Mouse (Mus musculus) G1E (cell line): ENCODE results near the gene Abcg8. TPM values are rescaled to one million over a fixed set of nuclear protein-coding genes. Genes with fewer than 3 reads are reported as not detected.

Experiments used
- ATAC-seq: 2 replicates; pipeline ENCODE4 v1.8.0; 2016; ENCODE audit warnings: mild to moderate bottlenecking; ENCODE audit not compliant: insufficient number of reproducible peaks, poor library complexity, low FRiP score, severe bottlenecking; ENCODE audit errors: extremely low read depth
- DNase-seq: peaks from one replicate; pipeline ENCODE4 v3.0.0; 2012; ENCODE audit warnings: low spot score
- H3K27me3 ChIP-seq: 2 replicates; pipeline ENCODE4 v1.6.1; 2012; ENCODE audit warnings: mild to moderate bottlenecking, low read length, inconsistent platforms; ENCODE audit not compliant: insufficient read depth
- H3K36me3 ChIP-seq: replicated peaks from 2 replicates; pipeline ENCODE3; 2012; ENCODE audit warnings: mild to moderate bottlenecking, inconsistent platforms
- H3K4me1 ChIP-seq: 2 replicates; pipeline ENCODE4 v1.6.1; 2012; ENCODE audit warnings: low read depth, low read length, inconsistent platforms, mixed read lengths; ENCODE audit not compliant: insufficient read depth
- H3K4me3 ChIP-seq: 2 replicates; pipeline ENCODE4 v1.5.1; 2012; ENCODE audit warnings: low read depth, mild to moderate bottlenecking, inconsistent platforms, low read length, moderate library complexity, mixed read lengths
- H3K9me3 ChIP-seq: replicated peaks from 2 replicates; pipeline ENCODE4 v1.6.1; 2012; ENCODE audit warnings: inconsistent platforms
- CTCF ChIP-seq: IDR thresholded peaks from 2 replicates; pipeline ENCODE4 v1.5.1; 2012; ENCODE audit warnings: low read depth, low read length, inconsistent platforms, mixed read lengths
- GATA1 ChIP-seq: IDR thresholded peaks from 2 replicates; pipeline ENCODE4 v1.6.1; 2012; ENCODE audit warnings: borderline replicate concordance, low read length, inconsistent platforms, mixed read lengths
- GATA2 ChIP-seq: IDR thresholded peaks from 2 replicates; pipeline ENCODE4 v1.6.1; 2012; ENCODE audit warnings: low read depth, low read length, inconsistent platforms, borderline replicate concordance
- POLR2AphosphoS5 ChIP-seq: IDR thresholded peaks from 2 replicates; pipeline ENCODE4 v1.6.1; 2012; ENCODE audit warnings: low read depth, low read length, inconsistent platforms; ENCODE audit not compliant: insufficient replicate concordance
- TAL1 ChIP-seq: conservative IDR thresholded peaks from 2 replicates; pipeline ENCODE4 v1.6.1; 2012; ENCODE audit warnings: low read depth, low read length, inconsistent platforms, mixed read lengths
- polyA plus RNA-seq: library from polyadenylated mRNA; stranded (reverse); fragments of >175 nt; gene quantifications from 2 replicates; pipeline ENCODE4 v1.2.3, GENCODE M21; 2012
- total RNA-seq, 2 experiments: library from RNA; stranded (forward) in 1 of 2; stranded (reverse) in 1 of 2; fragments of 200-1000 nt in 1 of 2; fragments of >200 nt in 1 of 2; fragmentation: Nextera tagmentation in 1 of 2; gene quantifications; 2 replicates each; pipeline ENCODE4 v1.2.3; 2014 to 2017

The Abcg8 gene
- total and polyA plus RNA-seq, 3 experiments = 0.05 TPM; not detected in 2

GRCm38 (mm10) chr17:84729140-84729539, 53.0 kb downstream of the Abcg8 start:
- Histone ChIP-seq H3K36me3 (peaks cover 85% of the 10 kb centered on the region), H3K9me3 (no peaks in the 10 kb centered on the region), H3K4me3 (no peak overlapping the region), H3K4me1 (peaks cover 31% of the 10 kb centered on the region), H3K27me3 (no peaks in the 10 kb centered on the region)
- no peak for ATAC-seq
- TF ChIP-seq GATA2 (no peak), GATA1 (no peak), TAL1 (no peak), CTCF (no peak), POLR2AphosphoS5 (no peak)
- DNase-seq = no peak

GRCm38 (mm10) chr17:84731361-84731760, 55.3 kb downstream of the Abcg8 start:
- no peak for TF ChIP-seq POLR2AphosphoS5
- no peak for DNase-seq
- H3K36me3 ChIP-seq = peaks cover 84% of the 10 kb centered on the region
- no peak overlapping the region for H3K4me3 ChIP-seq
- H3K9me3 ChIP-seq = no peaks in the 10 kb centered on the region
- peaks cover 31% of the 10 kb centered on the region for H3K4me1 ChIP-seq
- ATAC-seq = no peak
- H3K27me3 ChIP-seq = no peaks in the 10 kb centered on the region

GRCm38 (mm10) chr17:84732612-84733011, 56.5 kb downstream of the Abcg8 start:
- DNase-seq (peak; percentile 15), ATAC-seq (no peak)
- Histone ChIP-seq H3K4me3 (no peak overlapping the region), H3K9me3 (no peaks in the 10 kb centered on the region), H3K4me1 (peaks cover 31% of the 10 kb centered on the region), H3K27me3 (no peaks in the 10 kb centered on the region), H3K36me3 (peaks cover 79% of the 10 kb centered on the region)
- TF ChIP-seq CTCF (no peak), POLR2AphosphoS5 (no peak), TAL1 (no peak), GATA2 (no peak), GATA1 (no peak)

- Histone ChIP-seq H3K36me3 (peaks cover 72% of the 10 kb centered on the region), H3K9me3 (no peaks in the 10 kb centered on the region), H3K4me1 (0 out of 2 replicates have a peak, but pooled peaks cover 4% of the 10 kb centered on the region), H3K4me3 (no peak overlapping the region), H3K27me3 (no peaks in the 10 kb centered on the region)
- DNase-seq (no peak), ATAC-seq (no peak)
- TF ChIP-seq CTCF (no peak), POLR2AphosphoS5 (no peak), GATA1 (no peak), TAL1 (no peak), GATA2 (no peak)
Measured at GRCm38 (mm10) chr17:84736719-84737118, 60.6 kb downstream of the Abcg8 start.

DNA sequence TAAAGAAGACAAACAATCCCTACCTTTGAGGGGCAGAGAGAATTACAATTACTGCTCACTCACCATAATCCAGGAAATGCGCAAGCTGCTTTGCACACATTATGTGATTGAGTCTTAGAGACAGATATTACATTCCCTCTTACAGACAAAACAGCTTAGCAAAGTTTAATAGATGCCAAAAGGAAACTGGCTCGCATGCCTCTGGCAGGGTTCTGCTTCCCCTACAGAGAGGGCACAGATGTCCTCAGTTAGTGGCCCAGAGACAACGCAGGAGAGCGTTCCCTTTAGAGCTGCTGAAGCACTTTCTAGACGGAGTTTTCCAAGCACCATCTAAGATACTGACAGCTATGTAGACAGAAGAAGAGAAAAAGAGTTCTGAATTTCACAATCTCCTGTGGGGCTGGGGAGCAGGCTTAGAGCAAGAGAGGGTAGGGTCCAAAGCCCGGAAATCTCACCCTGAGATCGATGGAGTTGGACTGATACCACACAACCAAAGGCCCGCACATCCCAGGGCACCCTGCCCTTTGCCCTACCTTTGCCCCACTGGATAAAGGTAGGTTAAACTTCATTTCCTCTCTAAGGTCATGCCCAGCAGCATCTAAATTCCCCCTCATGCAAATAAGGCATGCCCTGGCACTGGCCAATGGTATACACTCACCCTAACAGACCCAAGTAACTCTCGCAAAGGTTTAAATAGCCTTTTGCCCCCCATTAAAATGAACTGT, 62.1 kb downstream of the Abcg8 start:
- Histone ChIP-seq H3K9me3 (no peaks in the 10 kb centered on the region), H3K4me3 (no peak overlapping the region), H3K4me1 (0 out of 2 replicates have a peak, but pooled peaks cover 2% of the 10 kb centered on the region), H3K27me3 (no peaks in the 10 kb centered on the region), H3K36me3 (peaks cover 76% of the 10 kb centered on the region)
- DNase-seq = no peak
- TF ChIP-seq TAL1 (no peak), POLR2AphosphoS5 (no peak), GATA2 (no peak), CTCF (no peak), GATA1 (no peak)
- no peak for ATAC-seq

DNA sequence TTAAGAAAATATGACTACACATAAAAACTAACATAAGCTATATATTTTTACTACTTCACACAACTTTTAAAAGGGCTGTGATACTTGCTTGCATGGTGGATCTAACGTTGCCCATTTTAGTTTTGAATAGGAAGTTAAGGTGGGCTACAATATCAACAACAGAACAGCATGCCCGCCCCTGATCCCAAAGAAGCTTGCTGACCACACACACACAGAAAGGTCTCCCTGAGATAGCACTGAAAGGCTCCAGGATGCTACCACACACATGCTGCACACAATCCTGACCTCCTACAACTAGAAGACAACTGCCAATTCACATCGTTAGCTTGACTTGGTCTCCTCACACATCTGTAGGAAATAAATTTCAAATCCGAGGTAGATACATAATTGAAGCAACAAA, 68.2 kb downstream of the Abcg8 start:
- peaks cover 76% of the 10 kb centered on the region for H3K36me3 ChIP-seq
- TF ChIP-seq POLR2AphosphoS5 (no peak), GATA2 (no peak), CTCF (no peak), TAL1 (no peak), GATA1 (no peak)

More for the DNA sequence above, 68.2 kb downstream of the Abcg8 start:
- Histone ChIP-seq H3K4me3 (no peak overlapping the region), H3K27me3 (no peaks in the 10 kb centered on the region), H3K9me3 (no peaks in the 10 kb centered on the region), H3K4me1 (0 out of 2 replicates have a peak, but pooled peaks cover 3% of the 10 kb centered on the region)
- ATAC-seq = no peak
- DNase-seq = no peak
